Mouse (Mus musculus) forebrain, embryonic 15.5 days (tissue): ENCODE results near the gene Pear1. TPM values are rescaled to one million over a fixed set of nuclear protein-coding genes. Genes with fewer than 3 reads are reported as not detected.
A peak's percentile ranks its signal among the peaks of the same experiment; 100 is the strongest.

Source experiments
- ATAC-seq: fragments of 200-750 bp; cut with Nextera tagmentation; replicated peaks from 2 replicates; pipeline ENCODE4 v1.8.0; 2017; ENCODE audit warnings: mild to moderate bottlenecking, moderate TSS enrichment, moderate library complexity
- H3K27ac ChIP-seq: fragments of 300-500 bp; sonication (generic); replicated peaks from 2 replicates; pipeline ENCODE4 v1.5.1; 2015; ENCODE audit warnings: mild to moderate bottlenecking, inconsistent platforms
- H3K27me3 ChIP-seq: fragments of 300-500 bp; sonication (generic); 2 replicates; pipeline ENCODE4 v1.6.1; 2015; ENCODE audit warnings: inconsistent platforms
- H3K36me3 ChIP-seq: fragments of 300-500 bp; sonication (generic); 2 replicates; pipeline ENCODE4 v1.6.1; 2015; ENCODE audit warnings: mild to moderate bottlenecking, inconsistent platforms
- H3K4me1 ChIP-seq: fragments of 300-500 bp; sonication (generic); 2 replicates; pipeline ENCODE4 v1.6.1; 2015; ENCODE audit warnings: inconsistent platforms
- H3K4me2 ChIP-seq: fragments of 300-500 bp; sonication (generic); replicated peaks from 2 replicates; pipeline ENCODE4 v1.6.1; 2015; ENCODE audit warnings: mild to moderate bottlenecking, inconsistent platforms
- H3K4me3 ChIP-seq: fragments of 300-500 bp; sonication (generic); 2 replicates; pipeline ENCODE4 v1.5.1; 2015; ENCODE audit warnings: mild to moderate bottlenecking, inconsistent platforms
- H3K9ac ChIP-seq: fragments of 300-500 bp; sonication (generic); replicated peaks from 2 replicates; pipeline ENCODE4 v1.6.1; 2015; ENCODE audit warnings: mild to moderate bottlenecking, inconsistent platforms
- H3K9me3 ChIP-seq: fragments of 300-500 bp; sonication (generic); 2 replicates; pipeline ENCODE4 v1.6.1; 2016; ENCODE audit warnings: inconsistent platforms
- WGBS: fragments of 180-500 bp; shearing (Covaris S2); methylation state at CpG from one replicate; pipeline ENCODE4 v1.1.7; 2015; ENCODE audit warnings: mixed read lengths; 5-methylcytosine and 5-hydroxymethylcytosine counted together
- polyA plus RNA-seq: library from polyadenylated mRNA; unstranded; fragments of >200 nt; fragmentation: Nextera tagmentation; extraction: Ambion mirVana; gene quantifications from 2 replicates; pipeline ENCODE4 v1.2.1, GENCODE M21; 2015

Pear1 gene
- polyA plus RNA-seq, 1 experiment from 2014 or later, result 4.7 TPM

GRCm38 (mm10) chr3:87801681-87802080 is 22.4 kb downstream of the Pear1 start:
- peaks cover 61% of the 10 kb centered on the region; the same call in 1 of the 2 replicates for H3K27me3 ChIP-seq
- 61% methylated on average over 5 of the region's 5 CpGs for WGBS

GRCm38 (mm10) chr3:87796736-87797334 is 27.3 kb downstream of the Pear1 start, which contains the start of gene Insrr:
Insrr (plus strand) TSS chr3:87796951.
- Histone ChIP-seq H3K4me2 (peak within 1 kb of the TSS; percentile 50), H3K4me3 (peak within 1 kb of the TSS; percentile 30), H3K27me3 (peaks cover 77% of the 10 kb centered on the region), H3K9me3 (no peaks in the 10 kb centered on the region), H3K4me1 (peaks cover 19% of the 10 kb centered on the region), H3K36me3 (no peaks in the 10 kb centered on the region), H3K9ac (peak within 1 kb of the TSS; percentile 17; the same call in 1 of the 2 replicates), H3K27ac (no peak within 1 kb of the TSS)
- WGBS, result under 1% methylated on average over 29 of the region's 29 CpGs
- ATAC-seq, result no peak

More at GRCm38 (mm10) chr3:87801681-87802080, 22.4 kb downstream of the Pear1 start:
- Histone ChIP-seq H3K27ac (no peak overlapping the region), H3K9me3 (no peaks in the 10 kb centered on the region), H3K4me3 (no peak overlapping the region), H3K4me2 (no peak overlapping the region), H3K9ac (no peak overlapping the region), H3K4me1 (peaks cover 7% of the 10 kb centered on the region), H3K36me3 (no peaks in the 10 kb centered on the region)
- ATAC-seq, result no peak

- peaks cover 78% of the 10 kb centered on the region for H3K27me3 ChIP-seq
- H3K4me1 ChIP-seq, result peaks cover 19% of the 10 kb centered on the region
- no peak for ATAC-seq
- H3K27ac ChIP-seq, result no peak overlapping the region
- H3K9ac ChIP-seq, result 0 out of 2 replicates have a peak overlapping the region, but pooled peaks have one; percentile 11
- H3K4me2 ChIP-seq, result peak overlapping the region; percentile 48
- WGBS, result 14% methylated on average over 33 of the region's 33 CpGs
- peak overlapping the region; percentile 33 for H3K4me3 ChIP-seq
- H3K9me3 ChIP-seq, result no peaks in the 10 kb centered on the region
- H3K36me3 ChIP-seq, result no peaks in the 10 kb centered on the region
These were observed 28.5 kb downstream of the Pear1 start for GRCm38 (mm10) chr3:87795336-87796277.

GRCm38 (mm10) chr3:87794922-87795325 is 29.2 kb downstream of the Pear1 start, which contains the start of gene Ntrk1:
Ntrk1 (minus strand) TSS chr3:87795162.
- 0 out of 2 replicates have a peak within 1 kb of the TSS, but pooled peaks have one; percentile 11 for H3K9ac ChIP-seq
- WGBS, result under 1% methylated on average over 41 of the region's 47 CpGs

GRCm38 (mm10) chr3:87789768-87790167 is 34.3 kb downstream of the Pear1 start:
- 29% methylated on average over 5 of the region's 5 CpGs for WGBS
- no peak for ATAC-seq

More at GRCm38 (mm10) chr3:87794922-87795325, 29.2 kb downstream of the Pear1 start, which contains the start of gene Ntrk1:
- H3K9me3 ChIP-seq, result no peaks in the 10 kb centered on the region
- no peak within 1 kb of the TSS for H3K27ac ChIP-seq
- peak; percentile 49; the same call in 1 of the 2 replicates for ATAC-seq
- H3K4me2 ChIP-seq, result peak within 1 kb of the TSS; percentile 48
- no peaks in the 10 kb centered on the region for H3K36me3 ChIP-seq
- H3K27me3 ChIP-seq, result peaks cover 77% of the 10 kb centered on the region
- peak within 1 kb of the TSS; percentile 33 for H3K4me3 ChIP-seq
- H3K4me1 ChIP-seq, result peaks cover 19% of the 10 kb centered on the region

GRCm38 (mm10) chr3:87789248-87789647 is 34.9 kb downstream of the Pear1 start:
- no peaks in the 10 kb centered on the region for H3K9me3 ChIP-seq
- H3K9ac ChIP-seq, result no peak overlapping the region
- peaks cover 5% of the 10 kb centered on the region; the same call in 1 of the 2 replicates for H3K4me1 ChIP-seq
- peaks cover 28% of the 10 kb centered on the region for H3K27me3 ChIP-seq
- WGBS, result 59% methylated on average over 1 of the region's 1 CpGs
- H3K4me3 ChIP-seq, result no peak overlapping the region
- H3K4me2 ChIP-seq, result no peak overlapping the region
- no peaks in the 10 kb centered on the region for H3K36me3 ChIP-seq
- ATAC-seq, result no peak
- no peak overlapping the region for H3K27ac ChIP-seq

More at GRCm38 (mm10) chr3:87789768-87790167, 34.3 kb downstream of the Pear1 start:
- Histone ChIP-seq H3K9ac (no peak overlapping the region), H3K4me3 (no peak overlapping the region), H3K27ac (no peak overlapping the region), H3K36me3 (no peaks in the 10 kb centered on the region), H3K4me1 (peaks cover 8% of the 10 kb centered on the region), H3K4me2 (no peak overlapping the region), H3K27me3 (peaks cover 33% of the 10 kb centered on the region), H3K9me3 (no peaks in the 10 kb centered on the region)

- Histone ChIP-seq H3K27me3 (no peaks in the 10 kb centered on the region), H3K4me1 (peaks cover 5% of the 10 kb centered on the region; the same call in 1 of the 2 replicates), H3K9me3 (no peaks in the 10 kb centered on the region), H3K9ac (no peak overlapping the region), H3K36me3 (no peaks in the 10 kb centered on the region), H3K4me2 (no peak overlapping the region), H3K4me3 (no peak overlapping the region), H3K27ac (no peak overlapping the region)
- no peak for ATAC-seq
- WGBS, result 59% methylated on average over 6 of the region's 6 CpGs
These were observed 38.4 kb downstream of the Pear1 start for GRCm38 (mm10) chr3:87785626-87786214.

- H3K4me3 ChIP-seq, result no peak overlapping the region
- WGBS, result 81% methylated on average over 5 of the region's 5 CpGs
- peaks cover 5% of the 10 kb centered on the region; the same call in 1 of the 2 replicates for H3K4me1 ChIP-seq
- no peaks in the 10 kb centered on the region for H3K27me3 ChIP-seq
- H3K27ac ChIP-seq, result no peak overlapping the region
- no peak overlapping the region for H3K4me2 ChIP-seq
- no peaks in the 10 kb centered on the region for H3K36me3 ChIP-seq
- no peaks in the 10 kb centered on the region for H3K9me3 ChIP-seq
- H3K9ac ChIP-seq, result no peak overlapping the region
- ATAC-seq, result no peak
These were observed 39.0 kb downstream of the Pear1 start for GRCm38 (mm10) chr3:87785156-87785555.

- no peak overlapping the region for H3K4me3 ChIP-seq
- H3K9me3 ChIP-seq, result no peaks in the 10 kb centered on the region
- no peak for ATAC-seq
- no peaks in the 10 kb centered on the region for H3K27me3 ChIP-seq
- no peak overlapping the region for H3K9ac ChIP-seq
- 86% methylated on average over 25 of the region's 25 CpGs for WGBS
- H3K4me1 ChIP-seq, result no peaks in the 10 kb centered on the region
- H3K4me2 ChIP-seq, result no peak overlapping the region
- H3K36me3 ChIP-seq, result no peaks in the 10 kb centered on the region
- no peak overlapping the region for H3K27ac ChIP-seq
These were observed 40.7 kb downstream of the Pear1 start for GRCm38 (mm10) chr3:87783282-87784023.

- 38% methylated on average over 2 of the region's 2 CpGs for WGBS
- Histone ChIP-seq H3K4me2 (no peak overlapping the region), H3K27me3 (no peaks in the 10 kb centered on the region), H3K9ac (no peak overlapping the region), H3K27ac (no peak overlapping the region), H3K36me3 (no peaks in the 10 kb centered on the region), H3K9me3 (no peaks in the 10 kb centered on the region), H3K4me3 (no peak overlapping the region), H3K4me1 (0 out of 2 replicates have a peak, but pooled peaks cover 3% of the 10 kb centered on the region)
- no peak for ATAC-seq
These were observed 45.0 kb downstream of the Pear1 start for GRCm38 (mm10) chr3:87779086-87779485.

GRCm38 (mm10) chr3:87778283-87778682 is 45.8 kb downstream of the Pear1 start:
- Histone ChIP-seq H3K4me3 (no peak overlapping the region), H3K36me3 (no peaks in the 10 kb centered on the region), H3K27me3 (no peaks in the 10 kb centered on the region), H3K4me1 (0 out of 2 replicates have a peak, but pooled peaks cover 3% of the 10 kb centered on the region), H3K9ac (no peak overlapping the region), H3K4me2 (0 out of 2 replicates have a peak overlapping the region, but pooled peaks have one; percentile 10), H3K27ac (no peak overlapping the region), H3K9me3 (no peaks in the 10 kb centered on the region)
- 61% methylated on average over 23 of the region's 23 CpGs for WGBS
- ATAC-seq, result no peak
